Mouse (Mus musculus) cerebellum, adult 2 months (tissue): ENCODE measurements at regions not wholly inside any gene's neighbourhood (a gene's known extent, or its start where the extent isn't known, plus 50 kb on each side); places are given as distances from the start of the nearest gene placed in this dataset.

Experiments
- DNase-seq, 2 experiments: peaks; one replicate each; pipeline ENCODE4 v3.0.0; 2021
- H3K27ac ChIP-seq: fragments of 200-500 bp; 2 replicates; pipeline ENCODE4 v1.5.1; 2012; ENCODE audit warnings: low read length, control low read depth, inconsistent platforms; ENCODE audit not compliant: insufficient read depth
- H3K27me3 ChIP-seq: fragments of 200-500 bp; 2 replicates; pipeline ENCODE4 v1.6.1; 2012; ENCODE audit warnings: inconsistent platforms, mild to moderate bottlenecking, low read length, moderate library complexity; ENCODE audit not compliant: control insufficient read depth, insufficient read depth
- H3K4me1 ChIP-seq: fragments of 200-500 bp; 2 replicates; pipeline ENCODE4 v1.6.1; 2011; ENCODE audit warnings: low read length; ENCODE audit not compliant: control insufficient read depth, insufficient read depth
- H3K4me3 ChIP-seq: fragments of 200-500 bp; replicated peaks from 2 replicates; pipeline ENCODE3; 2011; ENCODE audit warnings: mild to moderate bottlenecking, low read depth, low read length, control low read depth; ENCODE audit not compliant: insufficient read depth
- CTCF ChIP-seq: fragments of 200-500 bp; IDR thresholded peaks from 2 replicates; pipeline ENCODE4 v1.5.1; 2011; ENCODE audit warnings: low read depth, mild to moderate bottlenecking, control low read depth, low read length, moderate library complexity, borderline replicate concordance; ENCODE audit not compliant: insufficient read depth
- POLR2A ChIP-seq: fragments of 200-500 bp; IDR thresholded peaks from 2 replicates; pipeline ENCODE4 v1.6.1; 2011; ENCODE audit warnings: low read length, control low read depth, borderline replicate concordance; ENCODE audit not compliant: insufficient read depth
- WGBS: fragments of 180-500 bp; shearing (Covaris S2); methylation state at CpG from one replicate; pipeline ENCODE4 v1.1.7; 2018; 5-methylcytosine and 5-hydroxymethylcytosine counted together

DNA sequence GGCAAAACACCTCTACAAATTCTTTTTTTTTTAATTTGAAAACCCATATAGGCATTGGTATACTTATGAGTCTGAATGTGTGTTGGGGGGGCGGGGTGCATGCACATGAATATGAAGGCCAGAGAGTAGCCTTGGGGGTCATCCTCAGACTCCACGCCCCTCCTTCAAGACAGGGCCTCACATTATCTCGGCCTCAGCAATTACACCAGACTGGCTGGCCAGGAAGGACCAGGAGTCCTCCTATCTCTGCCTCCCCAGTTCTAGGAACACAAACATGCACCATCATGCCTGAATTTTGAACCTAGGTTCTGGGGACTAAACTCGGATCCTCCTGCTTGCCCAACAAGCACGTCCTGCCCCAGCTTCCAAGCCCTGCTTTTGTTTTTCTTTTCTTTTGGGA is 99.3 kb upstream of the Arntl start:
- TF ChIP-seq POLR2A = no peak
- TF ChIP-seq CTCF = no peak
- H3K4me1 ChIP-seq = no peaks in the 10 kb centered on the region
- WGBS = 92% methylated on average over 5 of the region's 5 CpGs
- no peaks in the 10 kb centered on the region for H3K27me3 ChIP-seq
- H3K27ac ChIP-seq = no peak overlapping the region
- DNase-seq = no peak
- no peak overlapping the region for H3K4me3 ChIP-seq

- H3K27me3 ChIP-seq = no peaks in the 10 kb centered on the region
- 0 out of 2 replicates have a peak, but pooled peaks cover 3% of the 10 kb centered on the region for H3K4me1 ChIP-seq
- no peak overlapping the region for H3K4me3 ChIP-seq
- 90% methylated on average over 7 of the region's 7 CpGs for WGBS
- no peak for DNase-seq
- TF ChIP-seq CTCF (no peak), POLR2A (no peak)
- H3K27ac ChIP-seq = no peak overlapping the region
These were observed 98.7 kb upstream of the Arntl start for GRCm38 (mm10) chr7:113108442-113109000.

- Histone ChIP-seq H3K4me3 (no peak overlapping the region), H3K27ac (no peak overlapping the region), H3K27me3 (no peaks in the 10 kb centered on the region), H3K4me1 (0 out of 2 replicates have a peak, but pooled peaks cover 3% of the 10 kb centered on the region)
- TF ChIP-seq POLR2A (no peak), CTCF (no peak)
- no peak for DNase-seq
These were observed 97.8 kb upstream of the Arntl start for GRCm38 (mm10) chr7:113109481-113109880.

GRCm38 (mm10) chr7:113110867-113111508 is 96.3 kb upstream of the Arntl start:
- Histone ChIP-seq H3K27me3 (no peaks in the 10 kb centered on the region), H3K4me1 (0 out of 2 replicates have a peak, but pooled peaks cover 3% of the 10 kb centered on the region), H3K4me3 (no peak overlapping the region), H3K27ac (no peak overlapping the region)
- TF ChIP-seq POLR2A (no peak), CTCF (no peak)
- WGBS = 80% methylated on average over 7 of the region's 7 CpGs
- DNase-seq = no peak

DNA sequence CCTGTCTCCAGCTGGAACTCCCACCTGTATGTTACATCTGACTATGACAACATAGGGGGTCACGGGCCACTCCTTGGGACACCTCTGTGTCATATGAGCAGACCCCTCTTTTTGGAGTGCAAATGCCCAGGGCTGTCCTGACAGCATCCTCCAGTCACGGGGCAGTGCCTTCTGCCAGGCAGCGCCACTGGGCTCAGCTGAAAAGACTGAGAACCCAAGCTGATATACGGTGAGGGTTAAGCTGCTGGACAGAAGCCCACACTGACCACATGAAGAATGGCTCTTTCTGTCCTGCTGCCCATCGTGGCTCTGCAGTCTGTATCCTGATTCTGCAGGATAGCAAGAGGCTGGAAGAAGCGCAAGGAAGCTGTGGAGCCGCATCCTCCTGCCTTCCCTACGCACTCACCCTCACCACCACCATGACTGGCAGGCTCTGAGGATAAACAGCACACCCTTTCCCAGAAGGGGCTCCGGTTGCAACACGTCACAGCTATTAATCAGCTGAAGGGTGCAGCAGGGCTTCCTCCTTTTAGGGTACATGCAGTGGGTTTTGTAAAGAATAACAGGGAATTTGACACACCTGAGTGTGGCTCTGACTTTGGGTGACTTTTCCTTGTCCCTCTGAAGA is 93.9 kb upstream of the Arntl start:
- no peaks in the 10 kb centered on the region for H3K27me3 ChIP-seq
- no peak overlapping the region for H3K27ac ChIP-seq
- no peak overlapping the region for H3K4me3 ChIP-seq
- WGBS = 49% methylated on average over 10 of the region's 10 CpGs
- 0 out of 2 replicates have a peak, but pooled peaks cover 3% of the 10 kb centered on the region for H3K4me1 ChIP-seq
- peak; percentile 69 to 82 for DNase-seq
- TF ChIP-seq POLR2A (no peak), CTCF (no peak)

DNA sequence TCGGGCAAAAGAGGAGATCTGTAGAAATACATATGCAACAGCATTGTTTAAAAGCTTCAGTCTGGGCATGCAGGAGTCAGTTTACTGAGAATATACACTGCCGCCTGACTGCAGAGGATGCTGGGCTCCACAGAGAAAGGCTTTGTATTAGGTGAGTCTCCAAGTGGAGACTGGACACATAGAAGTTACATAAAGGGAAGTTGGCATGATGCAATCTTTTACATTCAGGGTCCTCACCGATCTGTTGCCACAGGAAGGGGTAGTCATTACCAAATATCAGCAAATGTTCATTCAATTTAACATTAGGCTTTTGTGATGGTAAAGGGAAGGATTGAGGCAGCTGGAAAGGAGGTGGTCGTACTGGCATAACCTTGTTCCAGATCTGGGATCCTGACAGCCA is 89.7 kb upstream of the Arntl start:
- Histone ChIP-seq H3K4me1 (0 out of 2 replicates have a peak, but pooled peaks cover 3% of the 10 kb centered on the region), H3K4me3 (no peak overlapping the region), H3K27ac (no peak overlapping the region), H3K27me3 (no peaks in the 10 kb centered on the region)
- 93% methylated on average over 4 of the region's 4 CpGs for WGBS
- TF ChIP-seq POLR2A = no peak
- no peak for TF ChIP-seq CTCF
- DNase-seq = no peak

GRCm38 (mm10) chr7:113121911-113122319 is 85.3 kb upstream of the Arntl start:
- DNase-seq = no peak
- Histone ChIP-seq H3K4me1 (no peaks in the 10 kb centered on the region), H3K27ac (no peak overlapping the region), H3K4me3 (no peak overlapping the region), H3K27me3 (no peaks in the 10 kb centered on the region)
- 49% methylated on average over 6 of the region's 6 CpGs for WGBS
- no peak for TF ChIP-seq CTCF
- TF ChIP-seq POLR2A = no peak

- no peaks in the 10 kb centered on the region for H3K4me1 ChIP-seq
- DNase-seq = no peak
These were observed 81.3 kb upstream of the Arntl start for GRCm38 (mm10) chr7:113126010-113126409.

More at GRCm38 (mm10) chr7:113126010-113126409, 81.3 kb upstream of the Arntl start:
- whole genome bisulfite sequencing = 75% methylated on average over 1 of the region's 1 CpGs
- Histone ChIP-seq H3K27ac (no peak overlapping the region), H3K27me3 (no peaks in the 10 kb centered on the region), H3K4me3 (no peak overlapping the region)
- TF ChIP-seq CTCF (no peak), POLR2A (no peak)
